Mouse (Mus musculus): ENCODE measurements at regions not wholly inside any gene's neighbourhood (a gene's known extent, or its start where the extent isn't known, plus 50 kb on each side); places are given as distances from the start of the nearest gene placed in this dataset.

DNA sequence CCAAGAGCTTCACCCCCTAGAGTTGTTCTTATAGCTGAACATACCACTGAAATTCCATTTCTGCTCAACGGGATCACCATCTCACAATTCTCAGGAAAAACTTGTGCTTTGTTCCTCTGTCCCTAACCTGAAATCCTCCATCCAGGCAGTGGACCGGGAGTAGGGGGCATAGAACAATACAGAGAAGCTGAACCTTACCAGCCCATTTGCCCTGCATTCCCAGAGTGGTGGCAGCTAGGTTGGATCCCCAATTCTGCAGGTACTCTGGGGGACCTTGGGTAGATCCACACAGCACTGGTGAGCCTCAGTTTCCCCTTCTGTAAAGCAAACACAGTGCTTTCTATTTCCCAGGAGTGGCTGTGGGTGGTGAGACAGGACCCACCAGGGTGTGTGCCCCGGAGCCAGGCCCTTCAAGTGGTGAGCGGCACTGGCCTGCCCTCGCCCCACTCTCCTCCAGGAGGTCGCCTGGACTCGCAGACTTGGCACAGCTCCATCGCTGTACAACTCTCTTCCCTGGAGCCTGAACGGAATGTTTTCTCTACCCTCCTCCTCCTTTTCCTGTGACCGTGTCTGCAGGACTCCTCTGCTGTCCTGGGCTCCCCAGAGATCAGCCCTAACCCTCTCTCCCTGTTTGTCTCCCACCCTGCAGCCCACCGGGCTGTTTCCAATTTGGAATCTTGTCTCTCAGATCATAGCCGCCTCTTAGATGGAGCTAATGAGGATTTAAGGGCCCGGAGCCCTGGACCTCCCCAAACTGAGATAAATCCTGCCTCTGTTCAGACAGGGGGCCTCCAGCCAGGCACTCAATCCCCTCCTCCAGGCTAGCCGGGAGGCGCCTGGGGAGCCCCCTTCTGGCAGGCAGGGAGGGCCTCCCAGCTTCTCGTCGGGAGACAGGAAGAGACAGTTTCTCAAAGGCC lies 52.3 kb upstream of the Cux1 start:
- no peak for ATAC-seq (replicated peaks; ENCODE audit: low FRiP score, poor library complexity, severe bottlenecking)

DNA sequence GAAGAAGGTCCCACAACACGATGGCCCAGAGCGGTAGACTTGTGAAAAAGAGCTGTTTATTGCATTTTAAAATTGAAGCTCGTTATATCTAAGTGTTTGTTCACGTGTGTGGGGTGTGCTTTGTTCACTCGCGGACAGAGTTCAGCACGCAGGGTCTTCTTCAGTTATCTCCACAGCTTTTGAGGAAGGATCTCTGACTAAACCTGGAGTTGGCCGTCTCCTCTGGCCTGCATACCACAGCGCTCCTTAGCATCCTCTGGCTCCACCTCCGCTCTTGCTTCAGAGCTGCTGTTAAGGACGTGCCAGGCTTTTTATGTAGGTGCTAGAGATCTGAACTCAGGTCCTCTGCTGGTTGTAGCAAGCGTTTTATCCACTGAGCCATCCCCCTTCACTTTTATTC lies 52.9 kb upstream of the Cux1 start:
- no peak for ATAC-seq (replicated peaks; ENCODE audit: low FRiP score, poor library complexity, severe bottlenecking)

DNA sequence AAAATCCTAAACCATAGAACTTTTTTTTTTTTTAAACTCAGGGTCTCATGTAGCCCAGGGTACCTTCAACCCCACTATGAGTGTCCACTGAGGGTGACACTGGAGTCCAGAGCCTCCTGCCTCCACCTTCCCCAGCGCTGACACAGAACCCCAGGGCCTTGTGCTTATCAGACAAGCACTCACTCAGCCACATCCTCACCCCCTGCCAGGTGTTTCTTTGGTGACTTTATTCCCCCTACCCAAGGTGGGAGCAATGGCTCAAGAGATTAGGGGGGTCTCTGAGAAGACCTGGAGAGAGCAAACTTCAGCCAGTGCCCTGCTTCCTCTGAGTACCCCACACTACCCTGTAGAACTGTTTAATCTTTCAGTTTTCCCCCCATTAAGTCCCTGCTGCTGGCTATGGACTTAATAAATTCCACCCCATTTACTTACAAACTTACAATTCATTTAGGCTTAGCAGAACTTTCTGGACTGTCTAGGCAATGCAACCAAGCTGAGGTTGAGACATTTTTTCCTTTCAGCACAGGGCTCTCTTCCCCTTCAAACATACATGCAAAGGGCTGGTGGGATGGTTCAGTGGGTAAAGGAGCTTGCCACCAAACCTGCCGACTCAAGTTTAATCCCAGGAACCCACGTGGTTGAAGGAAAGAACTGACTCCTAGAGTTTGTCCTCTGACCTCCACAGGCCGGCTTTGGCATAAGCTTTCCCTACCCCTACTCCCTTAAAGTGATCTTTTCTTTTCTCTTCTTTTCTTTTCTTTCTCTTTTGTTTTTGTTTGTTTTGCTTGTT lies 54.2 kb upstream of the Cux1 start:
- no peak for ATAC-seq (replicated peaks; ENCODE audit: low FRiP score, poor library complexity, severe bottlenecking)

DNA sequence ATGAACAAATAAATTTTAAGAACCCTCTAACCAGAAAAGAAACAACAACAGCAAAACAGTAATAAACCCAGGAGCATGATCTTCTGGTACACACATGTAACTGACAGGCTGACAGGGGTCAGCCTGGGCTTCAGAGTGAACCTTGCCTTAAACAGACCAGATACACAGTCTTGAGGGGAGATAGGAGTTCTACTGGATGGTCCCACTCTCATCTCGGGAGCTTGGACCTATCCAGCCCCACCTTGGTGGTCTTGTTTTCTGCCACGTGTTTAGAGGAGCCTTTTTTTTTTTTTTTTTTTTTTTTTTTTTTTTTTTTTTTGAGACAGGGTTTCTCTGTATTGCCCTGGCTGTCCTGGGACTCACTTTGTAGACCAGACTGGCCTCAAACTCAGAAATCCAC lies 54.9 kb upstream of the Cux1 start:
- ATAC-seq (replicated peaks; ENCODE audit: low FRiP score, poor library complexity, severe bottlenecking) = no peak

DNA sequence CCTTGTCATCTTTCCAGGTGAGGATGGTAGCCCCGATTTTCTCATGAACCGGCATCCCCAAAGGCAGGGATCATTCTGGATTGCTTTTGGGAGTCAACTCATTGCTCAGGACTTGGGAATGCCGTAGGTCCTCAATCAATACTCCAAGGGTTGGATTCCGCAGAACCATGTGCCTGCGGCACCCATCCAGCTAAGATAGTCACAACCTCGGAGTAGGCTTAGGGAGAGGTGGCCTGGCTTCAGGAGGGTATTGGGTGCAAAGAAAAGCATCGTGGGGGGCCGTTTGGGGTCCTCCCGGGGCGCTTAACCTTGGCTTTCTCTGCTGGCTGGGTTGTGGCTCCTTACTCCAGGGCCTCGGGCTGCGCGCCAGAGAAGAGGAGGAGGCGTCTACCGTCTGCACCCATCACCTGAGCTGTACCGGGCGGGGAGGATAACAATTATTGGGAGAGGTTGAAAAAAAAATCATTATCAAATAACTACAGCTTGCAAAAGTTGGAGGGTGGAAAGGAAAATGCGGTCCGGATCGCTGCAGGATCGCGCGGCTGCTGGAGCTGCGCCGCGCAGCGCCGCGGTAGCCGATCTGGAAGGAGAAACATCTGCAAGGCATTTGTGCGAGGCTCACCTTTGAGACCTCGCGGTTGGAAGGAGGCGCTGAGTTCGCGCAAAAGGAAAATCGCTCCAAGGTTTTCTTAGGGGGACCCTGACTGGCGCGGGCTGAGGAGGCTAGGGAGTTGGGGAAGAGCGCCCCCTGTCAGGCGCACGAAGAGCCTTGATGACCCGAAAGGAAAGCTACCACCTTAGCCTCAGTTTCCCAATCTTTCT lies 55.6 kb upstream of the Cux1 start:
- peak; percentile 86 for ATAC-seq (replicated peaks; ENCODE audit: low FRiP score, poor library complexity, severe bottlenecking)

DNA sequence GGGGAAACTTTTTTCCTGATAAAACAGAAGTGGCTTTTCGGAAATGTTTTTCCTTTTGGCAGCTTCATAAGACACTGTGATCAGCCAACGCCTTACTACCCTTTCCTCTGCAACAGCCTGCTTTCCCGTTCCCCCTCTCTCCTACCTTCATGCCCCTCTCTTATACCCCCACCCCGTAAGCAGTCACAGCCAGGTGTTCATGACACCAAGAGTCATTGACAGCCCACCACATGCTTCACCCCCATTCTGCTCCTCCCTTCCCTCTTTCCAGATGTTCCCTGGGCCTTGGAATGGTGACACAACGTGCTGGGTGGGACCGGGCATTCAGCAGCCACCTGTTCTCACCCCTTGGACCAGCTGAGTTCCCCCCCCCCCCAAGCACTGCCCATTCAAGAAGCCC lies 56.5 kb upstream of the Cux1 start:
- ATAC-seq (replicated peaks; ENCODE audit: low FRiP score, poor library complexity, severe bottlenecking) = no peak

DNA sequence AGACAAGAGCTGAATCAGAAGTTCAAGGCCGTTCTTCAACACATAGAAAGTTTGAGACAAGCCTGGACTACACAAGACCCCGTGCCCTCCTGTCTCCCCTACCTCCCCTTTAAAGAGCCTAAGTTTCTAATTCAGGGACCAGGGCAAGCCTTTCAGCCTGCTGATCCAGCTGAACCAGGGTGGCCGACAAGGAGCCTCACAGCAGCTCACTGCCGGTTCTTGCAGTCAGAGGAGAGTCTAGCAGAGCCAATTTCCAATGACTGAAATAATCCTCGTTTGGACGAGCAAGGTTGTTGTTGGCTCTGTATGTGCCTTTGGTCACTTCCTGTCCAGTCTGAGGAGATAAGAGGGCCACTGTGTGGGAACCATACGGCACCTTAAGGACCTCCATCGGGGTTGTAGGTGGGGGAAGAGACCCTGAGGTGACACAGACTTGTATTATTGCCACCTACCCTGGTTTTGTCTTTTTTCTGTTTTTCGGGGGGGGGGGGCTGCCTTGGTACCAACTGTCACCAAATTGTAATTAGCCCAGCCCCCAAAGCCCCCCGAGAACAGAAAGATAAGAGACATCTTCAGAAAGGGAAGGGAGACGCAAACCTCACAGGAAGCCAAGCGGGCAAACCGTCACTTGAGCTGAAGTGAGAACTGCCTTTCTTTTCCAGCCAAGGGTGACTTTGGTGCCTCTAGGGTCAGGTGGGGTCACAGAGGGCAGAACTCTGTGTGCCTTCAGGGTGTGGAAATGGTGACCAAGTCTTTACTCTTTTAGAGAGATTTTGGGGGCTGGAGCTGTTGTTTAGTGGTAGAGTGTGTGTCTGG lies 58.1 kb upstream of the Cux1 start:
- no peak for ATAC-seq (replicated peaks; ENCODE audit: low FRiP score, poor library complexity, severe bottlenecking)

DNA sequence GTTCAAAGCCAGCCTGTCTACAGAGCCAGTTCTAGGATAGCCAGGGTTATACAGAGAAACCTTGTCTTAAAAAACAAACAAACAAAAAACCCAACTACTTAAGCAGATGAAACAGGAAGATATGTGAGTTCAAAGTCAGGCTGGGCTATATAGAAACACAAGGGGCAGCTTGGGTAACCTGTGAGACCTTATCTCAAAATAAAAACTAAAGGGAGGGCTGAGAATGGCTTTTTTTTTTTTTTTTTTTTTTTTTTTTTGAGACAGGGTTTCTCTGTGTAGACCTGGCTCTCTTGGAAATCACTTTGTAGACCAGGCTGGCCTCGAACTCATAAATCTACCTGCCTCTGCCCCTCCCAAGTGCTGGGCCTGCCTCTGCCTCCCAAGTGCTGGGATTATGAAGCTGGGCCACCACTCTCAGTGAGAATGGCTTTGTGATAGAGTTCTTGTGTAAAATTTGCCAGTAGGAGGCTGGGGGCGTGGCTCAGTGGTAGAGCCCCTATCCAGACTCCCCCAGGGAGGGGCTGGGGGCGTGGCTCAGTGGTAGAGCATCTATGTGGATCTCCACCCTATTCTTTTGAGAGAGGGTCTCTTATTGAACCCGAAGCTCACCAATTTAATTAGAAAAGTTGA lies 59.0 kb upstream of the Cux1 start:
- ATAC-seq (replicated peaks; ENCODE audit: low FRiP score, poor library complexity, severe bottlenecking) = no peak

DNA sequence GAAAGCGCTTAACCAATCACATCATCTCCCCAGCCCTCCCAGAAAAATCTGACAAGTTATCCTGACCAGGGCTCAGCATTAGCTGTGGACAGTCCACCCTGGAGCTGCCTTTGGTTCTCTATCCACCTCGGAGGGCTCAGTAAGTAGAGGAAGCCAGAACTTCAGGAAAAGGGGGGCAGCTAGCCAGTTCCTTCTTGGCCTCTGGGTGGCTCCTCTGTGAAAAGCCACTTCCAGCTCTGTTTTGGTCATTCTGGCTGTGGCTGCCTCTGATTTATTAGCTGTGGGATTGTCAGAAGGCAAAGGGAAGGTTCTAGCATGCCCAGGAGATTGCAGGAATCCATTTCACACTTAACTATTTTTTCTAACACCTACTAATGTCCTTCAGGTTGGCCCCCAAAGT lies 59.6 kb upstream of the Cux1 start:
- ATAC-seq (replicated peaks; ENCODE audit: low FRiP score, poor library complexity, severe bottlenecking) = no peak

DNA sequence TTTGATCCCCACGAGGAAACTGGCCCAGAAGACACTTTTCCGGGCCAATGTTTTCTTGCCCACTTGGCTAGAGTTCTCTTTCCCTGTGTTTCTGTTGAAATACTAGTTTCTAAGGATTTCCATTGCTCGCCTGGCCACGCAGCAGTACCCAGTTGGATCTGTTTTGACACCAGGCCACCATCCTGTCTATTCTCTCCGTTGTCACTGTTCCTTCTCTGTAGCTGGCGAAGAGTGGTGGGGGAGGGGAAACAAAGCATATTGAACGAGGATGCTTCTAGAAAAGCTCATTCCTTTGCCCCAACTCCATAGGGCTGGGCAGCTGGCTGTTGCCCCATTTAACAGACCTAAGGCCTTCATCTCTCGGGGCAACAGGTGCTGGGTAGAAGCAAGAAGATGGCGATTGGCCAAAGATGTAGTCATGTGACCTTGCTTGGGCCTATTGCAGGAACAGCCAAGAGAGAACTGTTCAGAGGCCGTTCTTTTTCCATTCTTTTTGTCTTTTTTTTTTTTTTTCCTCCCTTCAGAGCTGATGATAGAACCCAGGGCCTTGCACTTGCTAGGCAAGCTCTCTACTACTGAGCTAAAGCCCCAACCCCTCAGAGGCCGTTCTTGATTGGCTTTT lies 60.5 kb upstream of the Cux1 start:
- no peak for ATAC-seq (replicated peaks; ENCODE audit: low FRiP score, poor library complexity, severe bottlenecking)

DNA sequence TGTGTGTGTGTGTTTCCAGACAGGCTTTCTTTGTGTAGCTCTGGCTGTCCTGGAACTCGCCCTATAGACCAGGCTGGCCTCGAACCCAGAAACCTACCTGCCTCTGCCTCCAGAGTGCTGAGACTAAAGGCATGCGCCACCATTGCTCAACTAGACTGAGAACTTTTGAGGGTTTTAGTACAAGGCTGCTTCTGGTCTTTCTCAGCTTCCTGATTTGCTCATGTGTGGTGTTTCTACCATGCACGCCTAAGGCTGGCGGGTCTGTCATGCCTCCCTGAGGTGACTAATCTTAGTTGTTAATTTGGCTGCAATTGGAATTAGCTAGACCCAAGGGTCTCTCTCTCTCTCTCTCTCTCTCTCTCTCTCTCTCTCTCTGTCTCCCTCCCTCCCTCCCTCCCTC lies 61.2 kb upstream of the Cux1 start:
- ATAC-seq (replicated peaks; ENCODE audit: low FRiP score, poor library complexity, severe bottlenecking) = no peak

DNA sequence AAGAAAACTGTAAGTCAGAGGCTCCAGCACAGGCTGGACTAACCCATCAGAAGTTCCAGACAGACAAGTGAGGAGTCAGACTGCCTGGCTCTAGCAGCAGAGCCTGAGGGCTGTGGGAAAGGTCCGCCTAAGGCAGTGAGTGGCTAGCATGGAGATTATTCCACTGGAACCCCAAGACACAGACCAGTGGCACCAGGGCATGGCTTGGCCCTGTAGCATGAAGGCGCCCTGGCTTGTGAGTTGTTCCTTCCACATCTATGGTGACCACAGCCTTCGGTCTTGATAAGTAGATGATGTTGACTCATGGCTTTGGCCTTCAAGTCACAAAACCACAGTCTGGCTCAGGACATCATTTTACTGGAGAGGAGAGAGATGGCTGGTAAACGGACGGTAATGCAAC lies 60.7 kb upstream of the Myl10 start:
- ATAC-seq (replicated peaks; ENCODE audit: low FRiP score, poor library complexity, severe bottlenecking) = no peak

DNA sequence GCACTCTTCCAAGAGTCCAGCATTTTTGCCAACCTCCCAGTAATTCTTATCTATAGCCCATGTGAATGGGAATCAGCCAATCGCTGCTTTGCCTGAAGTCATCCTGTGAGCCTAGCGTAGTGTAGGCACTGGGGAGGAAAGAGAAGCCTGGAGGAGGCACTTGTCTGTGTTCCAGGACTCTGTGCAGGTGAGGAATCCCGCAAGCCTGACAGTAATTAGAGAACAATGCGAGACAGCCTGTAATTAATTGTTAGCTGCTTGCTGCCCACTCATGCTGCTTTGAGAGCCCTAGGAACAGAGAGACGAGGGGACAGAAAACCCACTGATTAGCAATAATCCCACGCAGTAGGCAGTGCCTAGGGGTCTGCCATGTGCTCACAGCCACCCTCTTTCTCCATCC lies 59.0 kb upstream of the Myl10 start:
- ATAC-seq (replicated peaks; ENCODE audit: low FRiP score, poor library complexity, severe bottlenecking) = no peak

DNA sequence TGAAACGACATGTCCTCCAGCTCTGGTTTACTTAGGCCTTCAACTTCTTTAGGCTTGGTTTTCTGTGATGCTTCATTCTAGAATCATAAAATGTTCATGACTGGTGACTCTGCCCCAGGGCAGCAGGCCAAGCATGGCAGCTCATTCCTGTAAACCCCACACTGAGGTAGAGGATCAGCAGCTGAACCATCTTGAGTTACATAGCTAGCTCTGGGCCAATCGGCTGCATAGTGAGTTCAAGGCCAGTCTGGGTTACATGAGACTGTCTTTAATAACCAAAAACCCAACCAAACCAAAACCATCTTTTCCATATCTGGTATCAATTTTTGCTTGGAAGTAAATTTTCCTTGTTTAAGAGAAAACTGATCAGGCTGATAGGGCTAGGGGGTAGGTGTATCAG lies 57.8 kb upstream of the Myl10 start:
- no peak for ATAC-seq (replicated peaks; ENCODE audit: low FRiP score, poor library complexity, severe bottlenecking)

DNA sequence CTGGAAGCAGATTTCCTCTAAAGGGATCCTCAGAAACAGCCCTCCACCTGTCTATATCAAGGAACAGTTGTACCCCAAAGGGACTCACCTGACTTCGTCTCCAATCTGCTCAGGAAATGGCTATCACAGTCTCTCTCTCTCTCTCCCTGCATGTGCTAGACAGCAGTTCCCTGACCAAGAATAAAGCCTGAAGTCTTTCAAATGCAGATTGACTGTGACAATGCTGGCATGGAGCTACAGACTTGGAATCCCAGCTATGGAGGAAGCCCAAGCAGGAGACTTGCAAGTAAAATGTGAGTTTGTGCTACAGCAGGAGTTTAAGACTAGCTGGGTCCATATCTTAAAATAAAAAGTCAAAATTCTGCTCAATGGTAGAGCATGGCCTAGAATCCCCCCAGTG lies 56.5 kb upstream of the Myl10 start:
- no peak for ATAC-seq (replicated peaks; ENCODE audit: low FRiP score, poor library complexity, severe bottlenecking)

DNA sequence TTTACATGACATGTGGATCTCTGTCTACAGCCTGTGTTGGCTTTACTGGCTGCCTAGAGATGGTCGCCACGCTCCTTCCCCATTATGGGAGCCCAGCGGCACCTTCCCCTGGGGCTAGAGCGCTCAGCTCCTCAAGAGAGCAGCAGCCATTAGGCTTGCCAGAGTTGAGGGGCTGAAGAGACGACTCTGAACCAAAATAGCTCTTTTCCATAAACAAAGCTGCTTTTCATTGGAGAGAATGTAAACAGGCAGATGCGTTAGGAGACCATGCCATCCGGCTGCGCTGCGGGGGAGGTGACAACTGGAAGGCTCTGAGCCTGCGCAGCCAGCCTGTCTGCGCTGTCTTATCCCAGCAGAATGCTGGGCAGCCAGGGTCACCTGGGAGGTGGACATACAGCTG lies 55.1 kb upstream of the Myl10 start:
- ATAC-seq (replicated peaks; ENCODE audit: low FRiP score, poor library complexity, severe bottlenecking) = no peak

DNA sequence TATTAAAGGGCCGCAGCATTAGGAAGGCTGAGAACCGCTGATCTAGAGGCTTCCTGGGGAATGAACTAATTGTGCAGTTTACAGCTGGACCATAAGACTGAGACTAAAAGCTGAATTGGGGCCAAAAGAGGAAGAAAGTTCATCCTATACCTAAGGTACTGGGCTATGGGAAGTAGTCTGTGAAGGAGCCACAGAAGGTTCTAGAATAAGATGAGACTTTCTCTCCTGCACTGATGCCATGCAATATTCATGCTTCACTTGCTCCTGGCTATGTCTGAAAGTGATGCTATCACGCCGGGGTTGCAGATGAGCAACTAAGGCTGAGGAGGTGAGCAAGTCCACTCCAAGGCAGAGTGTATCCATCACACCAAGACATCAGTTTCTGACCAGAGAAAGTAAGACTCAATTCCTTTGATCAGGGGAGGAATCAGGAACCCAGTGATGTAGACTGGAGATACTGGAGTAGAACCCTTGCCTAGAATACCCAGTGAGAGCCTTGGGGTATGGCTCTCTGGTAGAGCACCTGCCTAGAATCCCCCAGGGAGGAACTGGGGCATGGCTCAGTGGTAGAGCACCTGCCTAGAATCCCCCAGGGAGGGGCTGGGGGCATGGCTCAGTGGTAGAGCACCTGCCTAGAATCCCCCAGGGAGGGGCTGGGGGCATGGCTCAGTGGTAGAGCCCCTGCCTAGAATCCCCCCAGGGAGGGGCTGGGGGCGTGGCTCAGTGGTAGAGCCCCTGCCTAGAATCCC lies 51.9 kb upstream of the Myl10 start:
- no peak for ATAC-seq (replicated peaks; ENCODE audit: low FRiP score, poor library complexity, severe bottlenecking)

DNA sequence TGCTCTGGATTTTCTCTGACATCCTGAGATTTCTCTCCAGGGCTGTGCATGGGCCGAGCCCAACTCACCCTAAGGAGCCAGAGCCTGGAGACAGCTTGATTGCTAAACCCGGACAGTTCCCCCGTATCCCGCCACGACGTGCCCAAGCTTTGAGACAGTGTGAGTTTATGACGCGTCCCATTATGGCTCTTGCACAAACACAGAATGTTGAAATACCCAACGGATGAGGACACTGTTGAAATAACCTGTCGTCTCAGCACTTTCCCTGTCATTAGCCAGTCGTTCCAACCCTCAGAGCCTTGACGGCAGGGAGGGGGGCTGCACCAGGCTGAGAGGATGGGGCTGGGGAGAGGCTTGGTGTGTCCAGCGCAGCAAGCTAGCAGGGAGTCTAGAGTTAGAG lies 50.7 kb upstream of the Myl10 start:
- ATAC-seq (replicated peaks; ENCODE audit: low FRiP score, poor library complexity, severe bottlenecking) = no peak
